Mouse (Mus musculus) WW6 (cell line): ENCODE data around the gene Clstn1.

Experiments
- DNase-seq: peaks from one replicate; pipeline ENCODE4 v3.0.0-alpha.2; 2013; ENCODE audit warnings: low read depth, low spot score

Clstn1 gene

DNA sequence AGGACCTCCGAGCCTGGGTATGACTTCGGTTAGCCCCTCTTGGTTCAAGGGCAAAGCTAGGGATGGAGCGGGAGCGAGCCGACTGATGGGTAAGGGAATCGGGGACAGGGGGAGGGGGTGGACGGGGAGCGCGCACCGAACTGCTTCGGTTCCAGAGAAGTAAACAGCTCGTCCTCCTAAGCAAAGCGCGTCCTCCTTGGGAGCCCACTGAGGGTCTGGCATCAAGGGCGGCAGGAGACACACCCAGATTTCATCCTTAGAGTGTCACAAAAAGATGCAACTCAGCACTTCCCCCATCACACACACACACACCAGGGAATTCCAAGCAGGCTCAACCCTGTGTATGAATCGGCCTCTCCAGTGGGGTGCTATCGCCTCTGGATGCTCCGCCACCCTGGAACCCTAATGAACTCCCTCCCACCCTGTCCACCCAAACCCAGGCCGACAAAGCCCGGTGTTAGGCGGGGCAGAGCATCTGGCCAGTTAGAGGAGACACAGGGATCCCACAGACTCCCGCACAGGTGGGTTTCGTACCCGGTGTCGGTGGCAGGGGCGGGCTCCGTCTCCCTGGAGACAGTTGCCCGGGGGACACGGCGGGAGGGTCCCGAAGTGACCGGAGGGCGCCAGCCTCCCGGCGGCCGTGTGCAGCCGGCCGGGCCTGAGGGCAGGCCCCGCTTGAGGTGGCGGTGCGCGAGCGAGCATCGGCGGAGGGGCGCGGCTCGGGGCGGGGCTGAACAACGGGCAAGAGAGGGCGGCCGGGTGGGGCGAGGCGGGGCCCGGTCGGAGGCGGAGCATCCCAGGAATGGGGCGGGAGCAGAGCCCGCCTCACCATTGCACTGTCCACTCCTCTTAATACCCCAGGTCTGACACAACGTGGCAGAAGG lies 89.4 kb downstream of the Clstn1 start:
- no peak for DNase-seq

DNA sequence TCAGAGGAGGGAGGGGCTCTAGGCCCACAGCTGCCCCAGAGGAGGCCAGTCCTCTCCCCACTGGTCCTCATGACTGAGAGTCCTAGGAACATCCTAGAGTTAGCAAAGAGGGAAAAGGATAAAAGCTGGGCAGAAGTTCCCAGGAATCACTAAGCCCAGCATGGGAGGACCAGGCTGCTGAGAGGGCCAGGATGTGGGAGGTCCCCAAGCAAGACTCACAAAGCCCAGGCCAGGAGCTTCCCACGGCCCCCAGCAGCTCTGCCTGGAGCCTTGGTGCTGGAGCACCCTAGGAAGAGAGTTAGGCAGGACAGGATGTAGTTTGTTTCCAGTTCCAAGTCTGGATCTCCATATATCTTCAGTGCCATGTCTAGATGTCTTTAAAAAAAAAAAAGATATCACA lies 91.7 kb downstream of the Clstn1 start:
- DNase-seq = no peak

DNA sequence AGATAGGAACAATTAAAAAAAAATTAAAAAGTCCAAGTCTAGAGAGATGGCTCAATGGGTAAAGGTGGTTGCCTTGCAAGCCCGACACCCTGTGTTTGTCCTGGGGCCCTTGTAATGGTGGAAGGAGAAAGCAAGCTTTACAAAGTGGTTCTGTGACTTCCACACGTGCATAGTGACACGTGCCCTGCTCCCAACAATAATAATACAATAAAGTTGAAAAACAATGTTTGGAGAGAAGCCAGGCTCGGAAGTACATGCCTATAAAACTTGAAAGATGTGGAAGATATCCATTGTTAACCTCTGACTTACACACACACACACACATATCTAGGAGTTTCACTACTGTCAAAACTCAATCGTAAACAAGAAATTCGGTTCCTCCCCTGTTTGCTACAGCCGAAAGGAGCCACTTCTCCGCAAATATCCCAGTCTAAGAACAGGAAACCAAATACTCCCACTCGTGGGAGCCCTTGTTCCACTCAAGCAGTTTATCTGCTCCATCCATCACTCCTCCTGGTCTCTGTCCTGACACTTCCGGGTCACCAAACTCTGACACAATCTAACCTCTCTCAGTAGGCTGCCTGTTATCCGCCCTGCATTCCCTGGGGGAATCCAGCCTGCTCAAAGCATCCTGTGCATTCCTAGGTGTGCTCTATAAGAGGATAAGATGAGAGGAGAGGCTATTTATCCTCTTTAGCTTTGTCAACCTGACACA lies 92.9 kb downstream of the Clstn1 start:
- DNase-seq = no peak

DNA sequence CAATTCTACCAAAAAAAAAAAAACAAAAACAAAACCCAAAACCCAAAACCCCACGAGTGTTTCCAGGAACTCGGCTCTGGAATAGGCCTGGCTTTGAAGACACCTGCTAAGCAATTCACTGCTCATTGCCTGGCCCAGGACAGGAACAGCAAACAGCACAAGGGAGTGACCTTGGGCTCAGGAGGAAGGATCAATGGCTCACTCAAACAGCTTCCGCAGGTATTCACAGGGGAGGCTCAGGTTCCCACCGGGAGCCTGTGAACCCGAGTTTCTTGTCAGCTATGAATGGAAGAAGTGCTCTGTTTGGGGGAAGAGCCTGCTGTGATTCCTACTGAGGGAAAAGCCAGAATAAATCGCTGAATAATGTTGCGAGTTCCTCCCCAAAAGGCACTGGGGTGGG lies 97.6 kb downstream of the Clstn1 start:
- no peak for DNase-seq

DNA sequence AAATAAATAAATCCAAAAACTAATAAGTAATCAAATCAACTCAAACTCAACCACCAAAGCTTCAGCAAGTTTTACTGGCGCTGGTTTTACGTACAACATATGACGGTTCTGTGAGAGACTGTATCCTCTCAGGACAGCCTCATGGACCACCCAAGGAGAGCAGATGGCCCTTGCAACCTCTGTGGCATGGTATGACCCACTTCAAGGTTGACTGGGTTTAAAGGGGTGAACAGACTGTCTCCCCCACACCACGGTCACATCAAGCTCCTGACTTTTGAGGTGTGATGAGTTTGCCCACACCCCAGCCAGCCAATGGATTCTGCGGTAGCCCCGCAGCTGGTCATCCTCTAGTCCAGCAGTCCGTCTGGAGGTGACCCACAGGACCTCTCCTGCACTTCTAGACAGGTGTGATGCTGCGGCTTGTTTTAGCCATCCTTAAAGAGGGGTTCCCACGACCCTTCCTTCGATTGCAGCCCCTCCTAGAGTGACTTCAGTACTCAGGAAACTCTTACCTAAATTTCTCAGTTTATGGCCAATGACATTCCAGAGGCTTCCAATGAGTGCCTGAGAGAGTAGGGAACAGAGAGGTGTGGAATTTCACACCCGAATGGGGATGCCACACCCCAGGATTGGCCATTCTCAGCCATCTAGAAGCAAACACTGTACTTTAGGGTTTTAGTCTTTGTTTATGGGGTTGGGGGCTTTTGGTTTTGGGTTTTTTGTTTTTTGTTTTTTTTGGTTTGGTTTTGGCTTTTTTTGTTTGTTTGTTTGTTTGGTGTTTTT lies 98.8 kb downstream of the Clstn1 start:
- no peak for DNase-seq

DNA sequence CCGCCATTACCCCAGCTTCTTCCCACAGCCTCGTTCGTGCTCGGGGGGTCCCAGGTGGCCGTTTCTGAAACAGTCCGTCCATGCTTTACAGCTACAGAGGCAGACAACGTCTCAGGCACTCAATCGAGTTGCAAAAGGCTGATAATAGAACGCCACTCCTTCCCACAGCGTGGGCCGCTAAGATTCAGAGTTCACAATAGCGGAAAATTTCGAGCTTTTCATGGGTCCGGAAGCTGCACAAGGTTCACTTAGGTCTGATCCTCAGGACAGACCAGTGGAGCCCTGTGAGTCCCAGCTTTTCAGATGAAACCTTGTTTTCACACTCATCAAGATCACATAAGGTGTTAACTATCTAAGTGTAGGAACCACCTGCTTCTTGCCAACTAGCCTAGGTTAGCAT lies 102.6 kb downstream of the Clstn1 start:
- no peak for DNase-seq

DNA sequence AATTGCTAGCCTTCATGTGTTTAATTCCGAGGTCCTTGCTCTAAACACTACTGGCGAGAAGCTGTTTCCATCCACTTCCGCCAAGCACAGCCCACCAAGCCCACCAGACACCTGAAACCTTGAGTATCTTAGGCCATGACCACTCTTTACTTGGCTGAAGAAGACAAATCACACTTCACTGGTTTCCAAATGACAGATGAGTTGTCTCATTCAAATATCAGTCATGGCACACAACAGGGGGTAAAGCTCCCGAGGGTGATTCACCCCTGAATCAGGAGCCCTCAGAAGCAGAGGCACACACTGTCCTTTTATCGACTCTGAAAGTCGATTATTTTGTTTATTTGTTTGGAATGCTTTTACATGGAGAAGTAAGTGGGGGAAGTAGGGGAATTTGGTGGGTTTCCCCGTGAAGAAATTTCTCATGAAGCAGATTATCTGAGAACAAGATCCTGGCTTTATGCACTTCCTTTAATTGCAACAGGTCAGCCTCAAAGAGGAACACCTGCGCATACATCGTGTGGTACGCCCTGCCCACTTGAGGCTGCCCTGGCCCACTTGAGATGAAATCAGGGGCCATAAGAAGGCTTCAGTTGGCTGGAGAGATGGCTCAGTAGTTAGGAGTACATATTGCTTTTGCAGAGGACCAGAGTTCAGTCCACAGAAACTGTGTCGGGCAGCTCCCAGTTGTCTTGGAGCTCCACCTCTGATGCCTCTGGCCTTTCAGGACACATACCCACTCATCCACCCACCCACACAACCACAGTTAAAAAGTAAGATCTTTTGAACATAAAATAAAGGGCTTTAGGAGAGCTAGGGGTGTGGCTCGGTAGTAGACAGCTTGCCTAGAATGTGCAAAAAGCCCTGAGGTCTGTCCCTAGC lies 103.8 kb downstream of the Clstn1 start:
- no peak for DNase-seq

DNA sequence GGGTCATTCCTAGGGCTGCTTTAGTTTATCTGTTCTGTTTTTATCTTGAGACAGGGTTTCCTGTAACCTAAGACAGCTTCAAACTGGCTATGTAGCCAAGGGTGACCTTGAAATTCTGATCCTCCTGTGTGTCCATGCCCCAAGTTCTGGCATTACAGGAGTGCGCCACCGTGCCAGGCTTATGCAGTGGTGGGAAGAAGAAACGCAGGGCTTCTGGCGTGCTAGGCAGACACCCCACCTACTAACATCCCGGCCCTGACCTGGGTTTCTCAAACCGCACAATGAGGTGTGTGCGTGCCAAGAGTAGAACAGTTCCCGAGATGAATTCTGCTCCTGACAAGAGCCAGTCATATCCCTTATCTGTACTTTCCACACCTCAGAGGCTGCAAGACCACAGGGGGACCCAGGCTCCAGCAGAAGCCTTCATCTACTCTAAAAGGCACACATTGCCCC lies 104.6 kb downstream of the Clstn1 start:
- no peak for DNase-seq

DNA sequence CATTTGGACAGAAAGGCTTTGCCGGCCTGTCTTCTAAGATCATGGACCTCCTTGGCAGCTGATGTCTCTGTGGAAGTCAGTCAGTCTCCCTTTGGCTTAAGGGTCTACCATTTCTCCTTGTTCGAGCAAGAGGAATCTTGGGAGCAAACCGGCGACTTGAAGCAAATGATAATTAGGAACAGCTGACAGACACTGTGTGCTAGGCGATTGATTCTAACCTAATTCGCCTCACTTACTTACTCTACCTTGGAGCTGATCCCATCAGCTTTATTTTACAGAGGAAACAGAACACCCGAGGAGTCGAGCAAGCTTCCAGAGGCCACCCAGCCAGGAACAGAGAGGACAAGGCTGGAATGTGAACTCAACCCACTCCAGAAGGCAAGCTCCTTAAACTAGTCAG lies 105.1 kb downstream of the Clstn1 start:
- DNase-seq = no peak

DNA sequence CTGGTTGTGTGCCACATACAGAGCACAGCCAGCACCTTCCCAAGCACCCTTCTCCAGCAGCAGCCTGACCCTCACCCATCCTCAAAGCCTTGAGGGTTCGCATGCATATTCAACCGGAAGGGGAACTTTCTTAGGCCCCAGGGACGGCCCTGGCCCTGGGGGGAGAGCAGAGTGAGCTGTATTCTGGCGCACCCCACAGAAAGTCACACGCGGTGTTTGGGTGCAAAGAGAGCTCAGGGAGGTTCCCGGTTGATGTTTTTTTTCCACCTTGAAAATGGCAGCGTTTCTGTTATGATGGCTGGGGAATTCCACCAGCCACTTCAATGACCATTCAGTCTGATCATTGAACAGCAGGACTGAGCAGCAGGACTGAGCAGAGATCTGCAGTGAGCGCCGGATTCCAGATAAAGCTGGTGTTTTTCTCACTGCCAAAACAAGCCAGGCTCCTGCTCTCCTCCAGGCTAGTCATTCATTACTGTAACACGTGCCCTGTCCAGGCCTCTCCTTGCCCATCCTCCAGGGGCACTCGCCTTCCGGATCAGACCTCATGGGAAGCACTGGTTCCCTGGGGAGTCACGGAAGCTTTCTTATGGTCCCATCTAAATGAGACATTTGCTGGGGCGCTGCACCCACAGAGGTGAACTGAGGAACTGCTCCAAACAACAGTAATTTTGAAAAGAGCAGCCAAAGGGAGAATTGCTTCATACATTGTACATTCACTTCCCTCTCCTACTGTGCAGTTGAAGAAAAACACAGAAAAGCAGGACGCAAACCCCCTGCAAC lies 110.1 kb downstream of the Clstn1 start:
- DNase-seq = no peak

DNA sequence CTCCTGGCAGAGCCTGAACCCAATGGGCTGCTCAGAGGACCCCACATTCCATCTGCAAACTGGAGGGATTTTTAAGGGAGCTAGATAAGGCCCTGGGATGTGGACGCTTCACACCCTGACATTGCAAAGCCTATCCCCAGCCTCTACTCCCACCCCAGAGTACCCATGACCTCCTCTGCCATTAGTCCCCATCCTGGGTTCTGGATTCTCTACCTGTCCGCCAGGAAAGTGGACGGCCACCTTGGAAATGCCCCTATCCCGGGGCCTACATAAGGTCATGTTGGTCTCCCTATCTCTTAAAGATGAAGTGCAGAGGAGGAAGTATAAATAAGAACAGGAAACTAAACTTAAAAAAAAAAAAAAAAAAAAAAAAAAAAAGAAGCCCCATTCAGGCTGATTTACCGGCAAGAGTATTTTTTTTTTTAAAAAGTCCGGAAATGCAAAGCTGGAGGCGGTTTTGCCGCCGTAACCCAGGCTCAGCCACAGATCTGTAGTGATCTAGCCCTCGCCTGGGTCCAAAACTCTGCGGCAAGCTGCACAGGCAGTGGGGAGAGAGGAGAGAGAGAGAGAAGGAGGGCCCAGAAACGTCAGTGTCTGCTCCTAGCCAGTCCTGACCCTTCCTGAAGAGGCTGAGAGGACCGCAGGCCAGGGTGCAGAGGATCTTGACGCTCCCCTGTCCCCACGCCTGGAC lies 111.4 kb downstream of the Clstn1 start:
- no peak for DNase-seq

DNA sequence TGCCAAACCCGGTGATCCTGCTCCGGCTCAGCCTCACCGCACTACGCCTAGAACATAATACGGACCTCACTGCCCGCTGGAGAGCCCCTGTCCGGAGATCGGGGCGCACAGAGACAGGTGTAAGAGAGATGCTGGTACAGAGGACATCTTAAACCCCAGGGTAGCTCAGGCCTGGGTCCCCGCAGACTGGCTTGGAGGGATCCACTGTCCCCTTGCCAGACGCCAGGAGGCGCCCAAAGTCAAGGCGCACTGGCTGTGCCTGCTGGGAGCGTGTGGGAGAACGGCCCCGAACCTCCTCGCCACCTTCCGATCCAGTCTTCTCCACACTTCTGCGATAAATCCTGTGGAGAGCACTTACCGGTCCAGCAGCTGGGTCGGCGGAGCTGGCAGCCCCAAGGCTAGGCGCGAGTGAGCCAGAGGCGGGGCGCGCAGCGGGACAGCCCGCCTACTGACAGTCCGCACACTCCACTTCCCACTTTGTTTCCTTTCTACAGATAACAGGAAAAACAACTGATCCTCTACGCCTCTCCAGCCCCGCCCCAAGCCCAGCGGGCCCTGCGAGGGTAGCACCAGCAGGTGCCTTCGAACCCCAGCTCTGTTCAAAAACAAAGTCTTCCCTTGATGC lies 112.0 kb downstream of the Clstn1 start:
- no peak for DNase-seq
